Mouse (Mus musculus) mesoderm, embryonic 11.5 days (tissue): ENCODE measurements at regions not wholly inside any gene's neighbourhood (a gene's known extent, or its start where the extent isn't known, plus 50 kb on each side); places are given as distances from the start of the nearest gene placed in this dataset.
A peak's percentile ranks its signal among the peaks of the same experiment; 100 is the strongest.

ENCODE experiments used
- DNase-seq: peaks from one replicate; pipeline ENCODE4 v3.0.0-alpha.2; 2012; ENCODE audit warnings: low read depth, low spot score

- DNase-seq, result no peak
These were observed 199.7 kb upstream of the Gm9008 start for GRCm38 (mm10) chr6:76697146-76697891.

- DNase-seq, result no peak
These were observed 191.2 kb upstream of the Gm9008 start for GRCm38 (mm10) chr6:76688831-76689230.

- DNase-seq, result no peak
These were observed 142.0 kb upstream of the Gm9008 start for GRCm38 (mm10) chr6:76639583-76639982.

- DNase-seq, result no peak
These were observed 130.8 kb upstream of the Gm9008 start for GRCm38 (mm10) chr6:76628379-76628778.

- no peak for DNase-seq
These were observed 123.9 kb upstream of the Gm9008 start for GRCm38 (mm10) chr6:76621499-76621898.

- DNase-seq, result peak; percentile 19
These were observed 123.2 kb upstream of the Gm9008 start for GRCm38 (mm10) chr6:76620754-76621204.
